Mouse (Mus musculus) naive thymus-derived CD4-positive, alpha-beta T cell, adult 2 months (primary cell): Measurements from ENCODE around the gene Bola2.
"Not testable (repeated sequence)": the region's sequence is repeated elsewhere in the genome, so short reads cannot be mapped to it uniquely, and the experiment has no call there.

Experiments
- DNase-seq: peaks from one replicate; pipeline ENCODE4 v3.0.0-alpha.2; 2011; ENCODE audit warnings: low read depth

Bola2 gene

GRCm38 (mm10) chr7:126695210-126695611 is at the start of gene Bola2:
Gene Bola2, plus strand, starts transcription at chr7:126695401.
- peak; percentile 92 for DNase-seq

GRCm38 (mm10) chr7:126645708-126646107 is 49.5 kb upstream of the Bola2 start:
- DNase-seq = no peak

GRCm38 (mm10) chr7:126648486-126648885 is 46.7 kb upstream of the Bola2 start:
- DNase-seq = peak; percentile 35

GRCm38 (mm10) chr7:126649231-126650051 is 45.8 kb upstream of the Bola2 start, which contains the start of gene Sgf29:
Gene Sgf29, plus strand, starts transcription at chr7:126649309.
- DNase-seq = peak; percentile 96

GRCm38 (mm10) chr7:126650852-126651251 is 44.3 kb upstream of the Bola2 start:
- no peak for DNase-seq

- no peak for DNase-seq
Observed at GRCm38 (mm10) chr7:126653991-126654390, 41.2 kb upstream of the Bola2 start.

GRCm38 (mm10) chr7:126655695-126656094 is 39.5 kb upstream of the Bola2 start:
- peak; percentile 73 for DNase-seq

- no peak for DNase-seq
Observed at GRCm38 (mm10) chr7:126657522-126657921, 37.7 kb upstream of the Bola2 start.

GRCm38 (mm10) chr7:126659771-126660170 is 35.4 kb upstream of the Bola2 start:
- DNase-seq = no peak

- no peak for DNase-seq
Observed at GRCm38 (mm10) chr7:126663646-126664045, 31.6 kb upstream of the Bola2 start.

GRCm38 (mm10) chr7:126665269-126665668 is 29.9 kb upstream of the Bola2 start:
- DNase-seq = no peak

- no peak for DNase-seq
Observed at GRCm38 (mm10) chr7:126667495-126668090, 27.6 kb upstream of the Bola2 start.

GRCm38 (mm10) chr7:126668452-126668851 is 26.7 kb upstream of the Bola2 start:
- DNase-seq = no peak

- DNase-seq = no peak
Observed at GRCm38 (mm10) chr7:126670152-126670551, 25.0 kb upstream of the Bola2 start.

GRCm38 (mm10) chr7:126672111-126672510 is 23.1 kb upstream of the Bola2 start:
- DNase-seq = no peak

- DNase-seq = no peak
Observed at GRCm38 (mm10) chr7:126675104-126675503, 20.1 kb upstream of the Bola2 start.

- no peak for DNase-seq
Observed at GRCm38 (mm10) chr7:126676207-126676606, 19.0 kb upstream of the Bola2 start, which contains the start of gene Sult1a1. Gene Sult1a1, minus strand, starts transcription at chr7:126676432.

- DNase-seq = no peak
Observed at GRCm38 (mm10) chr7:126676631-126677220, 18.5 kb upstream of the Bola2 start.

GRCm38 (mm10) chr7:126678545-126679341 is 16.5 kb upstream of the Bola2 start:
- no peak for DNase-seq

GRCm38 (mm10) chr7:126679683-126680082 is 15.5 kb upstream of the Bola2 start:
- DNase-seq = no peak

- no peak for DNase-seq
Observed at GRCm38 (mm10) chr7:126681221-126681620, 14.0 kb upstream of the Bola2 start.

GRCm38 (mm10) chr7:126688156-126688555 is 7.0 kb upstream of the Bola2 start:
- DNase-seq = not testable (repeated sequence)
